Mouse (Mus musculus) brown adipose tissue, adult 24 weeks (tissue): ENCODE data around the gene Loxl4. TPM values are rescaled to one million over a fixed set of nuclear protein-coding genes. Genes with fewer than 3 reads are reported as not detected.

Experiments used
- H3K27ac ChIP-seq: fragments of 200-500 bp; replicated peaks from 2 replicates; pipeline ENCODE4 v1.5.1; 2012; ENCODE audit warnings: low read depth, mild to moderate bottlenecking, low read length
- H3K4me1 ChIP-seq: fragments of 200-500 bp; 2 replicates; pipeline ENCODE4 v1.6.1; 2012; ENCODE audit warnings: low read length, mixed read lengths; ENCODE audit not compliant: control insufficient read depth, insufficient read depth, insufficient read length
- H3K4me3 ChIP-seq: fragments of 200-500 bp; 2 replicates; pipeline ENCODE4 v1.5.1; 2012; ENCODE audit warnings: low read depth, mild to moderate bottlenecking, low read length, moderate library complexity; ENCODE audit not compliant: insufficient read depth
- polyA plus RNA-seq: library from polyadenylated mRNA; stranded (reverse); fragments of >200 nt; gene quantifications from 2 replicates; pipeline ENCODE4 v1.2.4, GENCODE M21; 2012; ENCODE audit not compliant: missing spikeins, insufficient read depth, insufficient read length

The Loxl4 gene
- polyA plus RNA-seq, 1 experiment: 0.28 TPM

DNA sequence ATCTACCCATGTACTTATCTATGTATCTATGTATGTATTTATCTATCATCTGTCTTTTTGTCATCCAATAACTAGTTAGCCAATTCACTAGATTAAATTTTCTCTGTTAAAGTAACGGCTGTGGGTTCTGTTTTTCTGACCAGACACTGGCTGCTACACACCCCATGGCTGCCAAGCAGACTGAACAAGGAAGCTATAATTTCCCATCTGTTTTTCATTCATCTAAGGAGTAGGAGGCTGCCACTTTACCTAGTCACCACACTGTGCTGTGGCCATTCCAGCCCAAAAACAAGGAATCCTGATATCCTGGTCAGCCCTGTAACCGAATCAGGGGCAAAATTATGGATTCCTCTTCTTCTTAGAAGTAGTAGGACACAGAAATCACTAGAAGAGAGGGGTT is 21.0 kb upstream of the Loxl4 start:
- Histone ChIP-seq H3K4me1 (peaks cover 5% of the 10 kb centered on the region; the same call in 1 of the 2 replicates), H3K4me3 (no peak overlapping the region), H3K27ac (no peak overlapping the region)

DNA sequence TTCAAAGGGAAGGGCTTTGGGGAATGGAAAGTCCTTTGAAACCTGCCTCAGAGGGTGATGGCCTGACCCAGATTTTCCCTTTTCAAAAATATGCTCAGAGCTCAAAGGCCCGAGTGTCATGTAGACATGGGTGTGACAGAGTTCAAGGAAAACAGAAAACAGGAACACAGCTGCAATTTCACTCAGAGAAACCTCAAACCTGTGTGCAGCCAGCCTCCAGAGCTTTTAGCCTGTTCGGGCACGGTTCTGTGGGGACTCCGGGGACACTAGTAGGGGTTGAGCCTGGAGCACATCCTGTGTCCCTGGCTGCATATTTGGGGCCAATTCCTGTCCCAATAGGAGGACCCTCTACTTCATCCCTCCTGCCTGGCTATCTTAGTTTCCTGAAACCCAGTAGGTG is 19.7 kb upstream of the Loxl4 start:
- Histone ChIP-seq H3K27ac (no peak overlapping the region), H3K4me1 (peaks cover 5% of the 10 kb centered on the region; the same call in 1 of the 2 replicates), H3K4me3 (no peak overlapping the region)

DNA sequence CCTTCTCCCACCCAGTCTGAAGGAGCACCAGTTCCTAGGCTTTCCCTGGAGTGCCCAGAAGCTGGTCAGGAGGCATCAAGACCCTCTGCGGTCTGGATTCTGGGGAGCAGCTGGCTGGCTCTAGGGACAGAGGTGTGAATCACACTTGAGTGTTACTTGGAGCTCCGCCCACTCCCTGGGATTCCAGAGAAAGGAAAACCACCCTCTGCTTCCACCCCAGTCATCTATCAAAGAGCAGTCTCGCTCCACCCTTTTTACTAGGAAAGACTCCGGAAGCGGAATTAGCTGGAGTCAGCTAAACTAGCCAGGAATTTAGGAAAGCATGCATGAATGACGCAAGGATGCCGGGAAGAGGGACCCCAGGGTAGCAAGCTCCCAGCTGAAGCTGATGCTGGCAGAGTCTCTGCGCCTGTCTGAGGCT is 18.9 kb upstream of the Loxl4 start:
- H3K27ac ChIP-seq: no peak overlapping the region

DNA sequence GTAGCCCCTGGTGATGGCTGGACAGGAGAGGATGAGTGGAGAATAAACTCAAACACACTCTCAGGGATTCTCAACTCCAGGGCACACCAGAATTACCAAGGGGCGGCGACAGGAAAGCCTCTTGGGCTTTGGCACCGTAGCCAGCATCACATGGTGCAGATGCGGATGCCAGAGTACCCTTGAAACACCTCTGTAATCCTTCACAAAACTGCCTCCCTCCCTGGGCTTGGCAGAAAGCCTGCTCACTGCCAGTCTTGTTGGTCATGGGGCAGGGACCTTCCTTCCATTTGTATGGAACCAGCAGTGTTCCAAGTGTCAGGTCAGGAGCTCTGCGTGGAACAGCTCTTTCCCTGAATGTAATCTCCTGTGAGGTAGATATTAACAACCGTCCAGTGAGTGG is 15.5 kb upstream of the Loxl4 start:
- H3K4me1 ChIP-seq: peaks cover 5% of the 10 kb centered on the region; the same call in 1 of the 2 replicates
- no peak overlapping the region for H3K4me3 ChIP-seq
- no peak overlapping the region for H3K27ac ChIP-seq

More for the DNA sequence above, 18.9 kb upstream of the Loxl4 start:
- H3K4me1 ChIP-seq: peaks cover 5% of the 10 kb centered on the region; the same call in 1 of the 2 replicates
- H3K4me3 ChIP-seq: no peak overlapping the region

DNA sequence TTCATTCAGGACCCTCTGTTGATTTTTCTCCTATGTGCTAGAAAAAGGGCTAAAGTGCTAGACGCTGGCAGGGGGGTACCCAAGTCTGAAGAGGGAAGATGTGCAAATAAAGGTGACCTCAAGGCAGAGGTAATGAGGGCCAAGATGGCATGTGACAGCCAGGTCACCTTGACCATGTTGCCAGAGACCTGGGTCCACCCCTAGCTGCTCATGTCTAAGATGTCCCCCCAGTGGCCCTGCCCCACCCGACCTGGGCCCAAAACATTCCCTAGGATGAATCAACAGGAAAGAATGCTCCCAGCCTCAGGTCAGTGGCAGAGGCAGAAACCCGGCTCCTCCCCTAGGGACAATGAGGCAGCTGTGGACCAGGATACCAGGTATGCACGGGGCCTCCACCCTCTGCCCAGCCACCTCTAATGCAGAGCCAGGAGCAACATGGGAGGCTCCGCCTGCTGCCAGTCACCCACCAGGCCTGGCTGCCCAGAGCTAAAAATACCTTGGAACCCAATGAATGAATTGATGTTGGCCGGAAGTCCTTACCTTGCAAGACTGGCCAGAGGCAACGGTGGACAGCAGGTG is 1.1 kb upstream of the Loxl4 start:
- Histone ChIP-seq H3K27ac (no peak overlapping the region), H3K4me1 (no peaks in the 10 kb centered on the region), H3K4me3 (no peak overlapping the region)

DNA sequence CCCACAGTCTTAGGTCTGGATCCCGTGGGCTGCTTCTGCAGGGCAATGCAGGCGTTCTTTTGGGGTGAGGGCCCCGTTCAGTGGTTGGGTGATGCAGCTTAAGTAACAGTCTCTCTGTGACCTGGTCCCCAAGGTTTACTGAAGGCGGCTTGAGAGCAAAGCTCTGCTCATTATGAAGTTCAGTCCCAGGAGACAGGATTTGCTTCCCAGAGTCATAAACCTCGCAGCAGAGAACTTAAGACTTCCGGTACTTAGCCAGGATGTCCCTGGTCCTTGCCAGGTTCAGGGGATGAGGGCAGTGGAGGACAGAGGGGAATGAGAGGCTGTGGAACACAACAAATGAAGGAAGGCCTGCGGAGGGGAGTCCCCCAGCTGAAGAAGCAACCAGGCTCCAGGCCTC is 503 bp upstream of the Loxl4 start:
- H3K4me1 ChIP-seq: no peaks in the 10 kb centered on the region
- H3K4me3 ChIP-seq: peak overlapping the region; percentile 60
- no peak overlapping the region for H3K27ac ChIP-seq

DNA sequence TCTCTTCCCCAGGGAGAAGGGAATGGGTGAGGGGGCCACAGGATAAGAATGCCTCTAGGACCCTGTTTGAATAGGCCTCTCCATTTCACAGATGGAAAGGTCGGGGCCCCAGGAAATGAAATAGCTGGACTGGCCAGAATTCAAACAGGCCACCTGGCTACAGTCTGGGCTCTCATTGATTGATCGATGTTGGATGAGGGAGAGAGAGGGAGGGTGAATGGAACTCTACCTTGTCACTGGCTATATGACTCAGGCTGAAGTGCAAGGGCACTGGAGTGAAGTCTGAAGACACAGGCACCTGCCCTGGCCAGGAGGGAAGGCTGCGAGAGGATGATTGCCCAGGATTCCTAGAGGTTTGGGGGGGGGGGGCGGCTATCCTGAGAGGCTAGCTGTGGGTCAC is 867 bp downstream of the Loxl4 start:
- Histone ChIP-seq H3K27ac (no peak overlapping the region), H3K4me3 (no peak overlapping the region), H3K4me1 (no peaks in the 10 kb centered on the region)

DNA sequence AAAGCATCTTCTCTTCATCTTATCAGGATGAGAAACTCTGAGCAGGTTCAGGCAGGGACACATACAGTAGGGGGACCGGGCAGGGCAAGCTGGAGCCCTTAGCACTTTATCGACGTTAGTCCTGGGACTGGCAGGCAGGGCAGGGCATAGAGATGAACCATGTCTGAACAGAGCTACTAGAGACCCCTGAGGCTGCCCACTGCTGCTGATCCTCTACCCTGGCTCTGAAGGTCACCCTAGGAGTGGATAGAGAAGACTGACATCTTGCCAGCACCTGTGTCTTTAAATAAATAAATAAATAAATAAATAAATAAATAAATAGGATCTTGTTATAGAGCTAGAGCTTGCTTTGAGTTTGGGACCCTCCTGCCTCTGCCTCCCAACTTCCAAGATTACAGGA is 2.9 kb downstream of the Loxl4 start:
- Histone ChIP-seq H3K4me1 (no peaks in the 10 kb centered on the region), H3K27ac (no peak overlapping the region), H3K4me3 (no peak overlapping the region)

DNA sequence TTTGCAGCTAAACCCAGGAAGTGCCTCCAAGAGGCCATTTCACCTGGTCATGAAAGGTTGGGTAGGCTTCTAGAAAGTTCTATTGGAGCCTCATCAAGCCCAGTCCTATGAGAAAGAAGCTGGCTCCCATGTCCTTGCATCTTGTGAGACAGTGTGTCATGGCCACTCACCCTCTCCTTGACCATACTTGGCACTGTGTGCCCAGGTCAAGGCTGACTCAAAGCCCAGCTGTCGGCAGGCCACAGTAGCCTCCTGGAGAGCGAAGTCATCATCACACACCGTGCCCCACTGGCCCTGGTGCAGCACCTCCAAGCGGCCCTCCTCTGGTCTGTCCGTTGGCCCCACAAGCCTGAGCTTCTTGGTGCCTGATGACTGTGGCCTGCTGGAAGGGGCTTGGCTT is 4.5 kb downstream of the Loxl4 start:
- Histone ChIP-seq H3K4me1 (no peaks in the 10 kb centered on the region), H3K4me3 (no peak overlapping the region), H3K27ac (no peak overlapping the region)

DNA sequence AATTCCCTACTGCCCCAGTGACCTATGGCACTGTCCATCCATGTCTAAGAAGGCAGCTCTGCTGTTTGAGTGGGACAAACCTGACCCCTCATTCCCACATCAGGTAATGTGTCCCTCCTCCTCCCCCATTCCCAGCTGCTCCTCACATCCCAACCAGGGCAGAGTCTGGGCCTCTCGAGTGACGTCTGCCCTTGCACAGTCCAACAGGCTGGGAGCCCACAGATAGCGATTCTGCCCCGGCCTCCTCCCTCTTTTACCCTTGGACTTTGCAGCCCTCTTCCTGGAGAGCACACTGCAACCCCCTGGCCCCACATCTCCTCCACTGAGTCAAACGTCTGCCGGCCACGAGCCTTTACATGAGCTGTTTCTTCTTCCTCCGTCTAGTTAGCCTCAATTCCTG is 10.0 kb downstream of the Loxl4 start:
- Histone ChIP-seq H3K4me3 (no peak overlapping the region), H3K4me1 (no peaks in the 10 kb centered on the region), H3K27ac (no peak overlapping the region)

DNA sequence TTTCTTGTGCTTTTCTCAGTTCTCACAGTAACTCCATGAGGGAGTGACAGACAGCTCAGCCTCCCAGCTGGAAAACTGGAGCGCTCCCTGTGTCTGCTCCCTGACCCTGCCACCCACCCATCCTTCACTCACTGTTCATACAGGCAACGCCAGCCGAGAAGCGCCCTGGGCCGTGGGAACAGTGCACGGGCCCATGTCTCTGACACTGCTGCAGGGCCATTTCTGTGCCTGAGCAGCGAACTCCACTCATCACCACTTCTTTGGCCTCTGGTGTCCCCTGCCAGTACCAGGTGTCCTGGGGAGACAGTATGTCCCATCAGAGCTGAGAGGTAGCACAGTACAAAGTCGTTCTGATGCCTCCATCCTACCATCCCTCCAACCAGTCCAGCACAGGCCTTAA is 10.6 kb downstream of the Loxl4 start:
- Histone ChIP-seq H3K27ac (no peak overlapping the region), H3K4me3 (no peak overlapping the region), H3K4me1 (no peaks in the 10 kb centered on the region)

DNA sequence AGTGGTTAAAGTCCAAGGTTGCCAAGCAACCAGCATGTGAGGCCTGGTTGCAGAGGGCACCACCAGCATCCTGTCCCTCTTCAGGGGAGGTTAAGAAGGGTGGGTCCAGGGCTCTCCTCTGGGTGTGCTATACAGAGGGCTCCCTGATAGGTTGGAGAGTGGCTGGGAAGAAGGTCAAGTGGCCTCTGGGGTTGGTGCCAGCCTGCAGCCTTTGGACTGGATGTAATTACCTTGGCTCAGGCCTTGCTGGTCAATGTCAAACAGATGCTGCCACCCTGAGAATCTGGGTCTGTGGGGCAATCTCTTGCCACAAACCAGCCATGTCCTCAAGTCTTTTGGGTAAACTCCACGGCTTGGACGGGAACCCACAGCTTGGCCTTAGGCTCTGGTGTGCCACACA is 11.2 kb downstream of the Loxl4 start:
- no peaks in the 10 kb centered on the region for H3K4me1 ChIP-seq
- H3K27ac ChIP-seq: no peak overlapping the region
- no peak overlapping the region for H3K4me3 ChIP-seq

DNA sequence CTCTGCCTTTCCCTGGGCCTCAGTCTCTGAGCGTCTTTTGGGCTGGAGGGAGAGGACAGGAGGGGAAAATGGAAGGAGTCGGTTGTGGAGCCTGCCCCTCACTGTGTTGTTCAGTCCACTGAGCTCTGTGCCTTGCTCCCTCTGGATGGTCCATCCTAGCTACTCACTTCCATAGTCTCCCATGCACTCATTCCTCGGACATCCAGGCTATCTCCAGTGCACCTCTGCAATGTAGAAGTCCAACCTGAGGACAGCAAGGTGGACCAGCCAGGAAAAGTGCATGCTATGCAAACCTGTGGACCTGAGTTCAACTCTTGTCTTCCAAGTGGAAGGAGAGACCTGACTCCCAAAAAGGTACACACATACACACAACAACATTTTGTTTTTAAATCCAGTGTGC is 12.0 kb downstream of the Loxl4 start:
- Histone ChIP-seq H3K4me1 (no peaks in the 10 kb centered on the region), H3K27ac (no peak overlapping the region), H3K4me3 (no peak overlapping the region)

DNA sequence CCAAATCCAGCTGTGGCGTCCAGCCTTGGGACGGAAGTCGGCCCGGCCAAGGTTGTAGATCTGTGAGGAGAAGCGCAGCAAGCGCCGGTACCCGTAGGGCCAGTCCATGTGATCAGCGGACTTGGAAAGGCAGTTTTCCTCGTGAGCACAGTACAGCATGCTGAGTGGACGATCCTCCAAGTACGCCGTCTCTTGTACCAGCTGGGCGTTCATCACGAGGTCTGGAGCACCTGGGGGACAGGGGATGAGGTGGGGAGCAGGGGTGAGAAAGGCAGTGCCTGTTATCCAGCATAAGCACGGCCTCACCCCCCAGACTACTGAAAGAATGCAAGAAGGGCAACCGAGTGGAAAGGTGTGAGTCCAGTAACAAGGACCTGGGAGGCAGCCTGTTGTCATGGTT is 12.7 kb downstream of the Loxl4 start:
- no peak overlapping the region for H3K4me3 ChIP-seq
- no peak overlapping the region for H3K27ac ChIP-seq
- H3K4me1 ChIP-seq: no peaks in the 10 kb centered on the region

DNA sequence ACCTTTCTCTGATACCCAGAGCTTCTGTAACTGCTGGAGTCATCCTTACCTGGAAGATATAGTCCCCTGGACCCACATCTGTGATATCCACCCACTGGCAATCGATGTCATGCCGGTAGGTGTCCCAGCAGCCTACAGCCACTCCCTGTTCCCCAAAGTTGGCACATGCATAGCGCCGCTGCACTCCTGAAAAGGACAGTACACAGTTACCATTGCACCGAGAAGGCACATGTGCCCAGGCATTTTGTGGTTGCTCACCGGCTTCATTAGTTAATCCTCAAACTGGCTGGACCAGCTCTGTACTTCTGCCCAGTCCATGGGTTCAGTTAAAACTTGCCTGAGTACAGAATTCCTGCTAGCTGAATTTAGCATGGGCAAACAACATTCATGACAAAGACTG is 14.7 kb downstream of the Loxl4 start:
- Histone ChIP-seq H3K4me3 (no peak overlapping the region), H3K4me1 (no peaks in the 10 kb centered on the region), H3K27ac (no peak overlapping the region)

DNA sequence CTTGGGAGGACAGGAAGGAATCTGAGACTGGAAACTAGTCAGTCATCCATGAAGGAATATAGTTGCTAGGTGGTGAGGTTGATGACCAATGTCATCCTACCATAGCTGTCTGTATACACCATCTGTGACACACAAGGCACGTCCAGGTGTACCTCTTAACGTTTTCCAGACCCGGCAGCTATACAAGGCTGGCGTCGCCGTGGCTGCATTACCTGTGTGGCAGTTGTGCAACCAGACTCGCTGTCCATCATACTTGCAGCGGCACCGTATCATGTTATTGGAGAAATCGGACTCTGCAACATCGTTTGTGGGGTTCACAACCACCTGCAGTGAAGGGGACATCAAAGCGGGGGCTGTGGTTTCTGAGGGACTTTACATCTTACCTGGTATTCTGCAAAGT is 15.3 kb downstream of the Loxl4 start:
- no peak overlapping the region for H3K27ac ChIP-seq

DNA sequence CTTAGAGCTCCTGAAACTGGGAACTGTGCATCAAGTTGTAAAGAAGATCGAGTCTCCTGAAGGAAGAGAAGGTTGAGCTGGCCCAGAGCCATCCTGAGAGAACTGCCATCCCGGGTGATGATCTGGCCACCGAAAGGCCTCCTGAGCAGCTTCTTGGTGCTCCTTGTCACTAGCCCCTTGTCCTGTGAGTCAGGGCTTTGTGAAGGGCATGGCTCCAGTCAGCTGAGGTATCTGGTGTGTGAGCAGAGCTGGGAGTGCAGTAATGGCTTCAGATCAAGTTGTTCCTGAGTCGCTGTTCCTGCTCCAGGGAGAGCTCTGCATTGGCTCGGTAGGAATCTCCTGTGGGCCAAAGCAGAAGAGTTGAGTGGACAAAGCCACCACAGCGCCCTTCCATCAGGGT is 17.5 kb downstream of the Loxl4 start:
- no peak overlapping the region for H3K27ac ChIP-seq
- H3K4me1 ChIP-seq: no peaks in the 10 kb centered on the region
- H3K4me3 ChIP-seq: no peak overlapping the region

More for the DNA sequence above, 15.3 kb downstream of the Loxl4 start:
- Histone ChIP-seq H3K4me1 (no peaks in the 10 kb centered on the region), H3K4me3 (no peak overlapping the region)
